Mouse (Mus musculus): ENCODE measurements around the gene Sdr42e1. TPM values are rescaled to one million over a fixed set of nuclear protein-coding genes. Genes with fewer than 3 reads are reported as not detected.

Sdr42e1 gene
- 1 to 10 TPM; 1.5 to 1.9 TPM for total RNA-seq (2023)

GRCm38 (mm10) chr8:117673430-117673830 is at the start of gene Sdr42e1:
Gene Sdr42e1 (minus strand): TSS chr8:117673689.

GRCm38 (mm10) chr8:117701859-117702258 is 28.4 kb upstream of the Sdr42e1 start, which contains the start of gene Hsd17b2:
Gene Hsd17b2 (plus strand): TSS chr8:117701904.

Other genes with a start within 250 kb of the Sdr42e1 start
- 1 to 10 TPM; 3.1 to 5.3 TPM for gene Plcg2, start 175.4 kb downstream of the Sdr42e1 start, total RNA-seq (2023)
- not detected for gene Hsd17b2, start 28.2 kb upstream of the Sdr42e1 start, total RNA-seq (2023)
- gene Mphosph6, start 128.3 kb upstream of the Sdr42e1 start, total RNA-seq (2023): 10 to 100 TPM; 21.0 to 25.7 TPM

Data from T-cell, adult 66 days (primary cell).